Mouse (Mus musculus): ENCODE results near the gene Dusp13.
A peak's percentile ranks its signal among the peaks of the same experiment; 100 is the strongest.

Dusp13 gene

GRCm38 (mm10) chr14:21702691-21703090, 48.3 kb downstream of the Dusp13 start:
- no peak for DNase-seq

GRCm38 (mm10) chr14:21696186-21696830, 54.7 kb downstream of the Dusp13 start:
- DNase-seq: no peak

GRCm38 (mm10) chr14:21695020-21695419, 56.0 kb downstream of the Dusp13 start:
- DNase-seq: no peak

GRCm38 (mm10) chr14:21691070-21691469, 59.9 kb downstream of the Dusp13 start:
- no peak for DNase-seq

GRCm38 (mm10) chr14:21686376-21687279, 64.4 kb downstream of the Dusp13 start:
- DNase-seq: peak; percentile 54 to 67

GRCm38 (mm10) chr14:21685411-21686146, 65.4 kb downstream of the Dusp13 start:
- no peak for DNase-seq

- no peak for DNase-seq
These were observed 67.1 kb downstream of the Dusp13 start for GRCm38 (mm10) chr14:21683834-21684233.

All from kidney, postnatal 4 days (tissue).